ENCODE assay signal across 8 mouse cellular contexts in the genomic region with DNA sequence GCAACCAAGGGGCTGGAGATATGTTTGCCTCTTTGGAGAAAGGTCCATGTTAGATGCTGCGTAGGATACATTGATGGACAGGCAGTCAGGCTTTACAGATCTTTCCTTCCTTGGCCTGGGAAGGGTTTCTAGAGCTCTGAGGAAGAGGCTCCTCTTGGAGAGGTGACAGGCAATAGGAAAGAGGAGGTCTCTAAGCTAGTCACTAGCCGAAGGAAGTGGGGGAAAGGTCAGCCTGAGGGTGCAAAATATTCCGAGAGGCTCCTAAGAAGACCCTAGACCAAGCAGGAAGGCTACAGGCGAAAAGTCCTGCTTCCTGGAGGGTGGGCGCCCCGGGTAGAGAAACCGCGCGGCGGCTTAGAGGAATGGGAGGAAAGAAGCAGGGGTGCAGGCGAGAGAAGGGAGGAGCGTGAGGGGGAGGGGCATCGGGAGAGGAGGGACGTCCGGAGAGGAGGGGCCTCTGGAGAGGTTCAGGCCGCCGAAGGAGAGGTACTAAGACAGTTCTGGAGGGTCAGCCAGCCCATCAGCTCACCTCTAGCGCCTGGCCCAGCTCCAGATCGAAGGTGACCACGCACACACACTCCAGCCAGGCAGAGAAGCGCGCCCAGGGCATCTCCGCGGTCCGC. TPM values are rescaled to one million over a fixed set of nuclear protein-coding genes. Genes with fewer than 3 reads are reported as not detected.
DNase-seq lines count a peak whose midpoint lies in the region; ATAC-seq lines count a peak whose summit lies in the region.

No protein-coding gene starts in this region.

- H3K4me2 ChIP-seq in hindbrain, embryonic 11.5 days (replicated peaks; ENCODE audit: low read depth, low read length), result peak overlapping the region; percentile 64

- DNase-seq in Muller cell, postnatal 12 days (ENCODE audit: inconsistent ontology term), result peak; percentile 96
- peak; percentile 89 for DNase-seq in cerebellum, adult 9-10 months
- DNase-seq in frontal cortex, adult 2 months (ENCODE audit: extremely low spot score in 1 of 2, low spot score in 1 of 2), result peak; percentile 79 to 91
- DNase-seq in hindbrain, embryonic 11.5 days (ENCODE audit: low spot score), result peak; percentile 89
- peak; percentile 90 to 91 for DNase-seq in layer of hippocampus, postnatal 36 days
- DNase-seq in lung, postnatal 36 days, result peak; percentile 95
- DNase-seq in retina, postnatal 1 day, result peak; percentile 91
- DNase-seq in urinary bladder, adult 18-20 months (ENCODE audit: low spot score in 2 of 2), result peak; percentile 89

- H3K27me3 ChIP-seq in hindbrain, embryonic 11.5 days (ENCODE audit: control insufficient read depth, insufficient read depth, low read length), result no peaks in the 10 kb centered on the region

- peak overlapping the region; percentile 93 for H3K27ac ChIP-seq in hindbrain, embryonic 11.5 days (ENCODE audit: low read depth, low read length)

- peak overlapping the region; percentile 93 for H3K9ac ChIP-seq in hindbrain, embryonic 11.5 days (ENCODE audit: low read depth, low read length)

- no peaks in the 10 kb centered on the region for H3K9me3 ChIP-seq in hindbrain, embryonic 11.5 days (ENCODE audit: control insufficient read depth, low read length)

- H3K4me3 ChIP-seq in hindbrain, embryonic 11.5 days (ENCODE audit: low read depth, low read length), result peak overlapping the region; percentile 77

- H3K4me1 ChIP-seq in hindbrain, embryonic 11.5 days (replicated peaks; ENCODE audit: control insufficient read depth, insufficient read depth, low read length), result peaks cover 5% of the 10 kb centered on the region; the same call in 1 of the 2 replicates

- peak; percentile 93 for ATAC-seq in hindbrain, embryonic 11.5 days (ENCODE audit: low FRiP score)

- WGBS in hindbrain, embryonic 11.5 days, result 0% methylated on average over 23 of the region's 25 CpGs

- H3K36me3 ChIP-seq in hindbrain, embryonic 11.5 days (ENCODE audit: control insufficient read depth, insufficient read depth, low read length), result no peaks in the 10 kb centered on the region

RNA-seq across cellular contexts. Expression of a gene that starts 0.5 kb away (rescaled TPM):
- 143 and 146 TPM in 2 replicates for polyA plus RNA-seq in frontal cortex, adult 2 months (2012; rRNA removed)
- polyA plus RNA-seq in hindbrain, embryonic 11.5 days (2014; fragmentation: Nextera tagmentation; extraction: Ambion mirVana), result 28.3 and 31.2 TPM in 2 replicates
- total RNA-seq in layer of hippocampus, postnatal 36 days (2021), result 10 to 100 TPM; 33.5 to 38.7 TPM

RNA-seq across cellular contexts. Expression of a gene that starts 15.2 kb away (rescaled TPM):
- polyA plus RNA-seq in frontal cortex, adult 2 months (2012; rRNA removed), result 65.8 and 72.5 TPM in 2 replicates
- 97.4 and 104 TPM in 2 replicates for polyA plus RNA-seq in hindbrain, embryonic 11.5 days (2014; fragmentation: Nextera tagmentation; extraction: Ambion mirVana)
- 10 to 100 TPM; 51.0 to 58.7 TPM for total RNA-seq in layer of hippocampus, postnatal 36 days (2021)

RNA-seq across cellular contexts. Expression of a gene that starts 15.6 kb away (rescaled TPM):
- 125 and 147 TPM in 2 replicates for polyA plus RNA-seq in frontal cortex, adult 2 months (2012; rRNA removed)
- polyA plus RNA-seq in hindbrain, embryonic 11.5 days (2014; fragmentation: Nextera tagmentation; extraction: Ambion mirVana), result 42.1 and 46.0 TPM in 2 replicates
- 100 to 1,000 TPM; 158 to 162 TPM for total RNA-seq in layer of hippocampus, postnatal 36 days (2021)

RNA-seq across cellular contexts. Expression of a gene that starts 46.4 kb away (rescaled TPM):
- polyA plus RNA-seq in frontal cortex, adult 2 months (2012; rRNA removed), result 53.3 and 61.1 TPM in 2 replicates
- 38.5 and 40.4 TPM in 2 replicates for polyA plus RNA-seq in hindbrain, embryonic 11.5 days (2014; fragmentation: Nextera tagmentation; extraction: Ambion mirVana)
- 10 to 100 TPM; 21.9 to 22.8 TPM for total RNA-seq in layer of hippocampus, postnatal 36 days (2021)

RNA-seq across cellular contexts. Expression of a gene that starts 55.3 kb away (rescaled TPM):
- 20.2 and 22.9 TPM in 2 replicates for polyA plus RNA-seq in frontal cortex, adult 2 months (2012; rRNA removed)
- polyA plus RNA-seq in hindbrain, embryonic 11.5 days (2014; fragmentation: Nextera tagmentation; extraction: Ambion mirVana), result 16.5 and 17.8 TPM in 2 replicates
- total RNA-seq in layer of hippocampus, postnatal 36 days (2021), result 1 to 10 TPM; 3.1 to 4.7 TPM

Comparison
In these comparisons a context has a peak if more than half of its experiments do, and no peak if none do; other contexts are left out.
1. Peak in every context shown above with its lines: DNase-seq, ATAC-seq, H3K4me3 ChIP-seq and H3K27ac ChIP-seq.